Mouse (Mus musculus): Measurements from ENCODE around the gene Igfbp2.

Igfbp2 gene

DNA sequence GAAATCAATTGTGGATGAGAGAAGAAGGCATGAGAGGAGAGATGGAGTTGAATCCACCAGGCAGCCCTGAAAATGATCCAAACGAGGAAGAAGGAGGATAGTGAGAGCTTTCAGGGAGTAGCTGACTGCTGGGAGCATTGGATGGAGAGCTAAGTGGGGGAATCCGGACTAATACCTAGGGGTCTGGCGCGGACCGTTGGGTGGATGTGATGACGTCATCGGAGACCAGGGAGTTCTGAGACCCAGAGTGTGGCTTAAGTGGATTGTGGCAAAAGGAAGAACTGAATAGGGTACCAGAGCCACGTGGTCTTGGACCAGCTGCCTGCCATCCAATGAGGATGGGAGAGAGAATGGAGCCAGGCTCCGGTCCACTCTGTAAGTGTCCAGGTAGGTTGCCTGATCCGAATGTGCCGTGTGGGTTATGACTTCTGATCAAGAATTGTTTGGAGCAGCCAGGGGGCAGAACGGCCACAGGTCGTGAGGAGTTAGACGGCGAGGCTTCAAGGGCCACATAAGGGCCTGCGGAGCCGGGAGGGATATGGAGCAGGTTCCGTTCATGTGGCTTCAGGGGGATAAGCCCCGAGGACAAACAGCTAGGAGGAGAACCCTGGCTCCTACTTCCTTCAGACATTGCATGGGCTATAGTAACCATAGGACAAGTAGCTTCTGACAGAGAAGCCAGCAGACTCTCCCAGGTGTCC, 32.1 kb downstream of the Igfbp2 start:
- DNase-seq = no peak

DNA sequence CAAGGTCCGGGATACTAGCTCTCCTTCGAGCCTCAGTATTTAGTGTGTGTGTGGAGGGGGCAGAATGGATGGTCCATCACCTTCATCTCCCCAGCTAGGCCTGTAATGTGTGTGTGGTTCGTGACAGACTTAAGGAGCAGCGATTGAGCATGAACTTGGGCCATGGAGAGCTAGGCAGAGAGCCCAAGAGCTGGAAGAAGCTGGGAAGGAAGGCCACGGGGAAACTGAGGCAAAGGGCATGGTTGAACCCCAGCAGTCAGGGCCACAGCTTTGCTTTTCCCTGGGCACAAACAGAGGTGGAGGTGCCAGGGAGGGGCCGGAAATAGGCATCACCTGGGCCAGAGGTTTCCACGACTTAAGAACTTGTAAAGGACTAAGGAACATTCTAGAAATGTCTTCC, 32.8 kb downstream of the Igfbp2 start:
- no peak for DNase-seq

DNA sequence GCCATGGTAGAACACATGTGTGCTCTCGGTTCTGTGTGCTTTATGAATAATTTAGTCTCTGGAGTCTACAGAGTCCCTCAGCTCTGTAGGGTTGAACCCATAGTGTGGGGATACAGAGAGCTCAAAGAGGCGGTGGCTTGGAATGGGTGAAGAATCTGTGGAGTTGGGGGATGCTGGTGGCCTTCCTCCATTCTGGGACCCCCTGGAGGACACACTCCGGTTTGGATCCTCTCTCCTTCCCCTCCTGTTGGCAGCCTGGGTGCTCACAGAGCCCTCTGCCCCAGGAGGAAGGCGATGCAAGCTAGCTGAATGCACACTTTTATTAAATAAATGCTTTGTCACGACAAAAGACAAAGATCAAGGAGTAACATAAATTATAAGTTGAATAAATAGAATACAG, 33.3 kb downstream of the Igfbp2 start:
- no peak for DNase-seq

DNA sequence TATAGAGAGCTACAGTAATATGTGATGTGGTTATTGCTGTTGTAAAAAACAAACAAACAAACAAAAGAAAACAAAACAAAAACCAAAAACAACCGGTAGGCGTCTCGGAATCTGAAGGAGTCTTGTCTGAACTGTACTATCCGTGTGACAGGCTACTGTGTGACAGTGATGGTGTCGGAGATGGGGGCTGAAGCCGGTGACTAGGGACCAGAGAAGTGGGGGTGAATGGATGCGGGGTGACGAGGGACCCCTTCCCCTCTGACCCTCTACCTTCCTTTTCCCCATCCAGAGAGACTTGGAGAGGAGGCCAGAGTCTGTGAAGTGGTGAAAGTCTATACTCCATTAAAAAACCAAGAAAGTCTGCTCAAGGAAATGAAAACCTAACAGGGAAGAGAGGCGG, 34.0 kb downstream of the Igfbp2 start:
- DNase-seq = no peak

DNA sequence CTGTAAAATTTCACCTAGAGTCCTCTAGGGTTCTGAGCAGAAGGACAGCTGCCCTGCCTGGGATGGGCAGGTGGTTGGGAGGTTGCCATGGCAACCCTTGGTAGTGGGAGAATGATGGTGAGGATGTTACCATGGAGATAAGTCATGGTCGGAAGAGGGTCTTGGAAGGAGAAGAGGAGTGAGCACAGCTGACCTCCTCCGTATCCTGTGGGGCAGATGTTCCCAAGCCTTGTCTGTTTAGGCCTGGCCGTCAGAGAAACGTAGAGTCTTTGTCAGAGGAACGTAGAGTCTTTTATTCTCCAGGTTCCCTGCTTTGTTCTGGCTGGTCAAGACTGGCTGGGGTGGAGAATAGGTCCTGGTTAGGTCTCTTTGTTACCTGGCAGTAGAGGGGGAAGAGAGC, 34.6 kb downstream of the Igfbp2 start:
- DNase-seq = no peak

GRCm38 (mm10) chr1:72859963-72860362, 35.7 kb downstream of the Igfbp2 start:
- no peak for DNase-seq

DNA sequence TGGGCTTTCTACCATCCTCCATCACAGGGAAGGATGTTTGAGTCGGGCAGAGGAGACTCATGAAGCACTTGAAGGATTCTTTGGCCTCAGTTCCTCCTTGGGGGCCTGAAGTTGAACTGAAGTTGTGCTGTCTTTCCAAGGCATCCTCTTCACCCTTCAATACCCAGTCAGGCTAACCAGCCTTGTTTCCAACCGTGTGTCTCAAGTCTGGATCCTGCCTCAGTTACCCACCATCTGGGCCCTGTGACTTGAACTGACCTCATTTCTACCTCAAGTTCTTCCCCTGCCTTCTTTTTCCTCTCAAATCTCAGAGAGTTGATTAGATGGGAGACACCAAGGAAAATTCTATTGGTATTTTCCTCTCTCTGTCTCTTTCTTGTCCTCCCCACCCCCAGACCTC, 36.2 kb downstream of the Igfbp2 start:
- no peak for DNase-seq

GRCm38 (mm10) chr1:72861702-72862101, 37.4 kb downstream of the Igfbp2 start:
- no peak for DNase-seq

GRCm38 (mm10) chr1:72862248-72862647, 37.9 kb downstream of the Igfbp2 start:
- no peak for DNase-seq

- no peak for DNase-seq
Observed at GRCm38 (mm10) chr1:72863692-72864091, 39.4 kb downstream of the Igfbp2 start.

DNA sequence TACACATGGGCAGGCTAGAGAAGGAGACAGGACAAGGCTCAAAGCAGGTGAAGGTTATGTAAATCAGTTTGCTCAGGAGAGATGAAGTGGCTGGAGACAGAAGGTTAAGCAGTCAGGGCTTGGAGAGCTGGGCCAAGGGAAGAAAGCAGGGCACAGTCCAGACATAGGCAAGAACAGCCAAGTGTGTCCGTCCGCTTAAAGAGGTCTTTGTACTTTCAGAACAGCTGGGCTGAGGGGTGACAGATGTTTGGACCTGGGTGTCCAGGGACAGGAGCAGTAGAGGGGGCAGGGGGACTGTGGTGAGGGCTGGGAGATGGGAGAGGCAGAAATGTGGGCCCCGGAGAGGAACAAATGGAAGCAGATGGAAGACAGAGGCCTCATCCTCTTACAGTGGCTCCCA, 40.0 kb downstream of the Igfbp2 start:
- no peak for DNase-seq

DNA sequence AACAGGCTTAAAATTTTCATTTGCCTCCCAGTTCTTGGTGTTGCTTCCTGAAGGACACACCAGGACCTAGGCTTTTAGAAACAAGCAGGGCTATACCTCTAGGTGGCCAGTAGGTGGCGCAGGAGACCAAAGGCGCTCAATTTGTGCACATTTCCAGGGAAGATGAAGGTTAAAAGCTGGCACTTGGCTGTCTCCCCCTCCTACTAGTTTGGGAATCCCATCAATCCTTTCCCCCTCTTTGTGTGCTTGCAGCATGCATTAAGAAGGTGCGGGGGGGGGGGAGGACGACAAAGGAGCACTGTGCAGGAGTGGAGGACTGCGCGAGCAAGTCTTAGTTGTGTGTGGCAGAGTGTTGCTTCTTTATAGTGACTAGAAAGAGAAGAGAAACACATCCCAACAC, 41.6 kb downstream of the Igfbp2 start:
- DNase-seq = peak; percentile 80

- DNase-seq = no peak
Observed at GRCm38 (mm10) chr1:72866417-72866816, 42.1 kb downstream of the Igfbp2 start.

GRCm38 (mm10) chr1:72867346-72867745, 43.0 kb downstream of the Igfbp2 start:
- no peak for DNase-seq

- no peak for DNase-seq
Observed at GRCm38 (mm10) chr1:72868429-72869215, 44.3 kb downstream of the Igfbp2 start.

GRCm38 (mm10) chr1:72869275-72869674, 45.0 kb downstream of the Igfbp2 start:
- no peak for DNase-seq

GRCm38 (mm10) chr1:72869681-72870614, 45.6 kb downstream of the Igfbp2 start:
- peak; percentile 89 for DNase-seq

DNA sequence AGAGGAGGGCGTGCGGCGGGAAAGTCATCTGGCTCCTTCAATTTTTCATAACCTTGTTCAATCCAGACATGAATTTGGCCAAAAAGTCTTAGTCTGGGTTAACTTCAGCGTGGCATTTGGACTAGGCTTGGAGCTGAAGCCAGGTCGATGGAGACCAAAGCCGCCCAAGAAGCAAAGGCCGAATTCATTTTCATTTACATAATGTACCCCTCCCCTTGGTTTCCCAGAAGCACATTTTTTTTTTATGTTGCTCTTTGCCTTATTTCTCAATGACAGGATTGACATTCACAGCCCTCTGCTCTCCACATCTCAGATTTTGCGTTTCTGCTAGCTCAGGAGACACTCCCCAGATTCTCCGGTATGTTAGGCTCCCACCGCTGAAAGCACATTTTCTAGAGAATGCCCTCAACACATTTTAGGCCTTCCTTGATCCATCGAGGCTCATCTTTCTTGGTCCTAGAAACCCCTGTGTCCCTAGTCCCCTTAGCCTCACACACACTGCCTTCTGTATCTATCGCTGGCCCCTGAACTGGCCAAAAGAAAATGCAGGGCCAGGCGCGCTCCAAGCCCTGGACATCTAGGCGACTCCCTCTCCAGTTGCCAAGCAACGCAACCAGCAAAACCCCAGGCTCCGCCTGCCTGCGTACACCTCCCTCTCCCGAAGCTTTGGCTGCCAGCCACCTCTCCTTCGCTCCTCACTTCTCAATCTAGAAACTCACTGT, 46.5 kb downstream of the Igfbp2 start:
- peak; percentile 87 for DNase-seq

- DNase-seq = no peak
Observed at GRCm38 (mm10) chr1:72871337-72871696, 47.0 kb downstream of the Igfbp2 start.

- DNase-seq = peak; percentile 54
Observed at GRCm38 (mm10) chr1:72871697-72872411, 47.6 kb downstream of the Igfbp2 start.

DNA sequence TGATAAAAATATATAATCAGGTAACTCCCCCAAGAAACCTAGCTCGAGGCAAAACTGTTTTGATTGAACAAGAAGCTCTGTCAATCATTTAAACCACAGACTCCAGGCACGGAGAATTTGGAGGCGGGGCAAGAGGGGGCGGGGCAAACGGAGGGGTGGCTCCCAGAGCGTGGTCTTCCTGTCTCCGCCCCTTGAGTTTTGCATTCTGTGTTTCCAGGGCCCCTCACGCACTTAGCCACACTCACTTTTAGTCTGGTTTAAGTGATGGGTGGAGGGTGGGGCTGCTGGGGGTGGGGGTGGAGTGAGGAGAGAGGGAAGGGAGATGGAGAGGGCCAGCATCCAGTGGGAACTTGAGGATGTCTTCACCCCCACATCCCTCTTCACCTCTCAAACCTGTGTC, 48.2 kb downstream of the Igfbp2 start:
- peak; percentile 75 for DNase-seq

DNA sequence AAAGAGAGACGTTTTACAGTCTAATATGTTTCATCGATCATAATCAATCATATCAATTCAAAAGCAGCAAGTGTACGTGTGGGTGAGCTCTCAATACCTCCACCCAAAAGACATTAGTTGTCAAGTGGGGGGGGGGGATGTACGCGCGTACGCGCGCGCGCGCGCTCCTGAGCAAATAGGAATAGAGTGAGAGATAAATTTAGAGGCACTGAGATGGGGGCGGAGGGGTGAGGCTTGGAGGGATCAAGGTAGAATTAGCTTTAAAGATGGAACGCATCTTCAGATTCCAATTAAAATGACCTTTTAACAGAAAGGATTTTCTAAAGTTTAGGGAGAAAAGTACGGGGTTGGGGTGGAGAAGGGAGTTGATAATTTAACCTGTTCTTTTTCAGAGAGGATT, 48.8 kb downstream of the Igfbp2 start:
- DNase-seq = no peak

Data from kidney, adult 18-20 months (tissue).